Comparison of ENCODE assay signal across 7 mouse cellular contexts in genomic region chr10:93679191-93680007, GRCm38 (mm10). TPM values are rescaled to one million over a fixed set of nuclear protein-coding genes. Genes with fewer than 3 reads are reported as not detected.
DNase-seq lines count a peak whose midpoint lies in the region; ATAC-seq lines count a peak whose summit lies in the region.

No protein-coding gene starts in this region.

- peaks cover 2% of the 10 kb centered on the region; the same call in 1 of the 2 replicates for H3K9me3 ChIP-seq in forebrain, embryonic 16.5 days (ENCODE audit: control insufficient read depth, low read length)
- peaks cover 7% of the 10 kb centered on the region; the same call in 1 of the 2 replicates for H3K9me3 ChIP-seq in hindbrain, embryonic 10.5 days
- H3K9me3 ChIP-seq in liver, embryonic 13.5 days (replicated peaks), result no peaks in the 10 kb centered on the region
- H3K9me3 ChIP-seq in neural tube, embryonic 14.5 days (ENCODE audit: control insufficient read depth, low read length), result no peaks in the 10 kb centered on the region; the same call in 1 of the 2 replicates

- peaks cover 30% of the 10 kb centered on the region for H3K4me1 ChIP-seq in forebrain, embryonic 16.5 days (replicated peaks; ENCODE audit: control insufficient read depth, insufficient read depth, low read length)
- H3K4me1 ChIP-seq in hindbrain, embryonic 10.5 days (replicated peaks), result peaks cover 38% of the 10 kb centered on the region
- peaks cover 65% of the 10 kb centered on the region for H3K4me1 ChIP-seq in liver, embryonic 13.5 days (replicated peaks)
- H3K4me1 ChIP-seq in neural tube, embryonic 14.5 days (ENCODE audit: control insufficient read depth, insufficient read depth, low read length), result 0 out of 2 replicates have a peak, but pooled peaks cover 3% of the 10 kb centered on the region

- no peaks in the 10 kb centered on the region for H3K27me3 ChIP-seq in forebrain, embryonic 16.5 days (replicated peaks; ENCODE audit: control insufficient read depth, insufficient read depth, low read length)
- H3K27me3 ChIP-seq in hindbrain, embryonic 10.5 days (ENCODE audit: insufficient read depth, poor library complexity, severe bottlenecking), result no peaks in the 10 kb centered on the region
- no peaks in the 10 kb centered on the region for H3K27me3 ChIP-seq in liver, embryonic 13.5 days
- no peaks in the 10 kb centered on the region for H3K27me3 ChIP-seq in neural tube, embryonic 14.5 days (ENCODE audit: control insufficient read depth, insufficient read depth, low read length)

- H3K4me3 ChIP-seq in forebrain, embryonic 16.5 days (replicated peaks; ENCODE audit: low read length), result no peak overlapping the region
- H3K4me3 ChIP-seq in hindbrain, embryonic 10.5 days, result no peak overlapping the region; the same call in 1 of the 2 replicates
- H3K4me3 ChIP-seq in liver, embryonic 13.5 days (replicated peaks), result peak overlapping the region; percentile 39
- no peak overlapping the region for H3K4me3 ChIP-seq in neural tube, embryonic 14.5 days (ENCODE audit: low read depth, low read length)

- peak overlapping the region; percentile 3; the same call in 1 of the 2 replicates for H3K27ac ChIP-seq in forebrain, embryonic 16.5 days (ENCODE audit: low read length)
- peak overlapping the region; percentile 36 for H3K27ac ChIP-seq in hindbrain, embryonic 10.5 days
- H3K27ac ChIP-seq in liver, embryonic 13.5 days, result peak overlapping the region; percentile 83
- H3K27ac ChIP-seq in neural tube, embryonic 14.5 days (ENCODE audit: low read depth, low read length), result no peak overlapping the region

- peak; percentile 74 for ATAC-seq in common myeloid progenitor, adult 5-6 weeks (replicated peaks; ENCODE audit: low read depth, poor library complexity, severe bottlenecking)
- peak; percentile 32; the same call in 1 of the 2 replicates for ATAC-seq in forebrain, embryonic 16.5 days
- ATAC-seq in liver, embryonic 13.5 days (ENCODE audit: low read depth), result peak; percentile 92
- peak; percentile 69; the same call in 1 of the 2 replicates for ATAC-seq in neural tube, embryonic 14.5 days (ENCODE audit: low read depth)

- H3K9ac ChIP-seq in forebrain, embryonic 16.5 days (replicated peaks; ENCODE audit: low read depth, low read length), result peak overlapping the region; percentile 37
- H3K9ac ChIP-seq in liver, embryonic 13.5 days, result peak overlapping the region; percentile 65
- no peak overlapping the region for H3K9ac ChIP-seq in neural tube, embryonic 14.5 days (replicated peaks; ENCODE audit: low read depth, low read length)

- H3K4me2 ChIP-seq in forebrain, embryonic 16.5 days (ENCODE audit: low read length), result peak overlapping the region; percentile 32
- H3K4me2 ChIP-seq in liver, embryonic 13.5 days, result peak overlapping the region; percentile 67
- peak overlapping the region; percentile 32; the same call in 1 of the 2 replicates for H3K4me2 ChIP-seq in neural tube, embryonic 14.5 days (ENCODE audit: low read depth, low read length)

- WGBS in forebrain, embryonic 16.5 days, result 43% methylated on average over 19 of the region's 19 CpGs
- 51% methylated on average over 19 of the region's 19 CpGs for WGBS in hindbrain, embryonic 10.5 days
- WGBS in liver, embryonic 13.5 days (ENCODE audit: insufficient replicate concordance), result 20% methylated on average over 19 of the region's 19 CpGs
- WGBS in neural tube, embryonic 14.5 days, result 50% methylated on average over 19 of the region's 19 CpGs

- DNase-seq in hindbrain, embryonic 10.5 days (ENCODE audit: low spot score), result no peak
- DNase-seq in liver, embryonic 13.5 days, result no peak
- DNase-seq in layer of hippocampus, postnatal 36 days, result no peak
- DNase-seq in frontal cortex, postnatal 25 days (ENCODE audit: low spot score in 2 of 2), result no peak

- no peaks in the 10 kb centered on the region for H3K36me3 ChIP-seq in forebrain, embryonic 16.5 days (ENCODE audit: control insufficient read depth, insufficient read depth)
- peaks cover 35% of the 10 kb centered on the region for H3K36me3 ChIP-seq in hindbrain, embryonic 10.5 days
- H3K36me3 ChIP-seq in liver, embryonic 13.5 days, result 0 out of 2 replicates have a peak, but pooled peaks cover 5% of the 10 kb centered on the region
- no peaks in the 10 kb centered on the region for H3K36me3 ChIP-seq in neural tube, embryonic 14.5 days (ENCODE audit: control insufficient read depth, insufficient read depth, low read length)

RNA-seq across cellular contexts. Expression of gene Ntn4, which starts 38.9 kb away (rescaled TPM):
- 2.2 and 4.8 TPM in 2 replicates for total RNA-seq in common myeloid progenitor, adult 5-6 weeks (2017)
- polyA plus RNA-seq in forebrain, embryonic 16.5 days (2015; fragmentation: Nextera tagmentation; extraction: Ambion mirVana), result 1.0 and 1.6 TPM in 2 replicates
- polyA plus RNA-seq in hindbrain, embryonic 10.5 days (2016; fragmentation: Nextera tagmentation; extraction: Ambion mirVana), result 0.90 and 2.2 TPM in 2 replicates
- polyA plus RNA-seq in liver, embryonic 13.5 days (2015; fragmentation: Nextera tagmentation; extraction: Ambion mirVana), result 0.13 and 0.20 TPM in 2 replicates
- polyA plus RNA-seq in neural tube, embryonic 14.5 days (2014; fragmentation: Nextera tagmentation; extraction: Ambion mirVana), result 0.53 and 1.7 TPM in 2 replicates
- 1 to 10 TPM; 6.0 to 6.2 TPM for total RNA-seq in layer of hippocampus, postnatal 36 days (2021)

Comparison
In these comparisons a context has a peak if more than half of its experiments do, and no peak if none do; other contexts are left out.
1. ATAC-seq: peak in every context shown above with its lines; median percentile 92 in liver, embryonic 13.5 days; 74 in common myeloid progenitor, adult 5-6 weeks; 69 in neural tube, embryonic 14.5 days; 32 in forebrain, embryonic 16.5 days.